Mouse (Mus musculus) left cerebral cortex, adult 8-10 months (tissue): Measurements from ENCODE around the gene Coq5. TPM values are rescaled to one million over a fixed set of nuclear protein-coding genes. Genes with fewer than 3 reads are reported as not detected.
A peak's percentile ranks its signal among the peaks of the same experiment; 100 is the strongest.

Experiments used
- DNase-seq, 2 experiments: peaks; one replicate each; pipeline ENCODE4 v3.0.0; 2022; ENCODE audit warnings: low spot score in 2 of 2
- total RNA-seq, 4 experiments: library from RNA; stranded (reverse); gene quantifications; 2 replicates each; pipeline ENCODE4 v1.2.4; 2022

The Coq5 gene
- total RNA-seq: 10 to 100 TPM; 40.4 to 43.6 (median 42.2) TPM

- DNase-seq: peak; percentile 77 to 85
Observed at GRCm38 (mm10) chr5:115279226-115280049, at the start of gene Coq5. Gene Coq5 (plus strand): TSS chr5:115279666.

DNA sequence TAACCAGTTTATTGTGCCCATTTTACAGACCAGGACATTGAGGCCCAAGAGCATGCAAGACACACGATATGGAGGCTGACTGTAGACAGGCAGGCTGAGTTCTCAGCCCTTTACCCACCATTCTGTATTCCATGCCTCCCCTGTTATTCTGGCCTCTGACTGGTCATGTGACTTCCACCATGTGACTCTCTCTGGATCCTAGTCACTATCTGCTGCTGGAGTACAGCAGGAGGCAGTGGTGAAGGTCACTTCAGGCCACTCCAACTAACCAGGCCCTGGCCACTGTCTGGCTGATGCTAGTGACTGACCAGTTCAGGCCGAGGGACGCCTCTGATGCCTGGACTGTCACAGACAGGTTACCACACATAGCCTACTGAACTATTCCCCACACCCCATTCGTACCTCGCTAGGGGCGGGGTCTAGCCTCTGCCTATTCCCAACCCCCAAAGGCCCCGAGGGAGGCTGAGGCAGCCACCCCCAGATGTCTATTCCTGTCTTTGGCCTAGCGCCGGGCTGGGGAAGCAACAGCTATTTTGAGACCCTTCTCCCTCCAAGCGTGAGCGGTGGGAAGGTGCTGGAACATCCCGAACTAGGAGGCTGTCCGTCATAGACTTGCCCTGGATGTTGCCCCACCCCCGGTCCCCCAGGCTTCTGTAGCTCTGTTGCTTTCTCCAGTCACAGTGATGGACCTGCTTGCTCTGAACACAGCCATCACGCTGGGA is 48.5 kb upstream of the Coq5 start:
- DNase-seq: peak; percentile 32 to 80

DNA sequence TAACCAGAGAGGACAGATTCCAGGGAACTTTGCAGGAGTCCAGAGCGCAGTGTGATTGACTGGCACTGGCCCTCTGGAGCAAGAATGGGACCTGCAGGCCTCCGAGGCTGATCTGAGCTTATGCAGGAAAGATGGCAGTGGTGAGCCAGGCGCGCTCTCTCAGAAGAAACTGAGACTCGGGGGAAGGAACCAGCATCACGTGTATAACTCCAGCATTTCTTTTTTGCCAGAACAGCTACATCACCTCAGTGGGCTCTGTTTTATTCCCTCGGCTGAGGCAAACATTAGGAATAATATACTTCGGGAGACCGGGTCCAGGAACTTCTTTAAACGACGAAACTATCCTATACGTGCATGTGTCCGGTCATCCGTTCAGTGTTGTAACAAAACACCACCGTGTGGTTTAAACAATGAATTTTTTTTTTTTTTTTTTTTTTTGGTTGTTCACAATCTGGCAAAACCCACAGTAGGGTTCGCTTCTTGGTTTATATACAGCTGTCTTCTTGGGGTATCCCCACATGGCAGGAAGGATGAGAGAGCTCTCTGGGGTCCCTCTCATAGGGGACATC is 47.8 kb upstream of the Coq5 start:
- peak in 1 of 2 experiments; percentile 27 for DNase-seq

- DNase-seq: no peak
Observed at GRCm38 (mm10) chr5:115232516-115232915, 47.0 kb upstream of the Coq5 start.

- DNase-seq: no peak
Observed at GRCm38 (mm10) chr5:115233031-115233780, 46.3 kb upstream of the Coq5 start.

GRCm38 (mm10) chr5:115234519-115234918 is 44.9 kb upstream of the Coq5 start:
- DNase-seq: peak in 1 of 2 experiments; percentile 64

DNA sequence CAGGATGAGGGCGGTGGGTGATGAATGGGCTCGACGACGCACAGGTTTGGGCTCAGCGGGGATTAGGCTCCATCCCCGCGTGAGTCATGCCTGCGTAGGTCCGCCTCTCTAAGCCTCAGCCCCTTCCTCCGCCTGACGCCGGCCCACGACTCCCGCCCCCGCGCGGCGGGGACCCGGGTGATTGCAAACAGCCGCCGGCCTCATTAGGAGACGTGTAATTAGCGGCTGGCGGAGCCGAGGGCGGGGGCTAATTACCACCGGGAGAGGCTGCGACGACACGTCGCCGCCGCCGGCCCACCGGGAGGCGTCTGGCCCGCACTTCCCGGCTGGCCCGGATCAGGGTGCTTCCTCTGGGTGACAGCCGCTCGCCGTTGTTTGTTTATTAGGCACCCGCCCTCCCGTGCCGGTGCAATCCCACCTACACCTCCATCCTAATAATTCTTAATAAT is 44.1 kb upstream of the Coq5 start:
- peak; percentile 72 to 81 for DNase-seq

- DNase-seq: peak; percentile 79 to 89
Observed at GRCm38 (mm10) chr5:115235786-115236263, 43.6 kb upstream of the Coq5 start, which contains the start of gene Pop5. Gene Pop5 (plus strand): TSS chr5:115235836.

- DNase-seq: peak; percentile 80 to 86
Observed at GRCm38 (mm10) chr5:115237803-115238728, 41.4 kb upstream of the Coq5 start.

GRCm38 (mm10) chr5:115238729-115239195 is 40.7 kb upstream of the Coq5 start:
- DNase-seq: no peak

DNA sequence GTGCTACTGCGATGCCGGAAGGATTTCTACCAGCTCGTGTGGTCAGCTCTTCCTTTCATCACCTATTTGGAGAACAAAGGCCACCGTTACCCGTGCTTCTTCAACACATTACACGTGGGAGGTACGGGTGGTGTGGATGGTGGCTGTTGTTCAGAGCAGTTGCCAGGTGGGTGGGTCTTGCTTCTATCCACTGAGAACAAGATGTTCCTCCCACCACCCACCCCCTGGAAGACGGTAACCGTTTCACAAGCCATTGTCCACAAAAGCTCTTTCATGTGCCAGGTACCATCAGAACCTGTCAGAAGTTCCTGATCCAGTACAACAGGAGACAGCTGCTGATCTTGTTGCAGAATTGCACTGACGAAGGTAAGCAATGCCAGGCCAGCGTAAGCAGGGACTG is 39.3 kb upstream of the Coq5 start:
- DNase-seq: peak in 1 of 2 experiments; percentile 71

- DNase-seq: no peak
Observed at GRCm38 (mm10) chr5:115255472-115255871, 24.0 kb upstream of the Coq5 start.

DNA sequence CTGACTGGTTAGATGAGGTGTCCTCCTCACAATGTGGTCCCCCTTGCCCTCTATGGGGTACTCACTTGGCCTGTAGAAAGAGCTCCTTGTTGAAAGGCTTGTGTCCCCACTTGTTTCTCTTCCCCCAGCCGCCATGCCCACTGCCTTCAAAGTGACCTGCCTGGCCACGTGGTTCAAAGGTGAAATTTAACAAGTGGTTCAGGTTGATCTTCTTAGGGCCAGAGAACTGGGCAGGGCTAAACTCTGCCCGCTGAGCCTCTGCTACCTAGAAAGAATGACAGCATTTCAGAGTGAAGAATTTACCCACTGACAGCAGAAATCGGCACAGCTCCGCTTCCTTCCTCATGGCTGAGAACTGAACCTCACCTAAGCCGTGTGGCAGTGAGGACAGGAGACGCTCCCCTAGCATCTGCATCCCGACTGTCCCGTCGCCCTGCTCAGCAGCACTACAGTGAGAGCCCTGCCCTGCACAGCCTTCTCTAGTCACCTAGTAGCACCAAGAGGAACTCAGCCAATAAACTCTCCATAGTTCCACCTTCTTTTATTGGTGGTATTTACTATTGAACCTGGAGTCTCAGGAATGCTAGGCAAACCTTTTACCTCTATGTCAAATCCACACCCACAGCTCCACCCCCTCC is 22.4 kb upstream of the Coq5 start:
- DNase-seq: no peak

GRCm38 (mm10) chr5:115260356-115260755 is 19.1 kb upstream of the Coq5 start:
- no peak for DNase-seq

GRCm38 (mm10) chr5:115261141-115261540 is 18.3 kb upstream of the Coq5 start:
- DNase-seq: no peak

GRCm38 (mm10) chr5:115261880-115262279 is 17.6 kb upstream of the Coq5 start:
- DNase-seq: no peak

DNA sequence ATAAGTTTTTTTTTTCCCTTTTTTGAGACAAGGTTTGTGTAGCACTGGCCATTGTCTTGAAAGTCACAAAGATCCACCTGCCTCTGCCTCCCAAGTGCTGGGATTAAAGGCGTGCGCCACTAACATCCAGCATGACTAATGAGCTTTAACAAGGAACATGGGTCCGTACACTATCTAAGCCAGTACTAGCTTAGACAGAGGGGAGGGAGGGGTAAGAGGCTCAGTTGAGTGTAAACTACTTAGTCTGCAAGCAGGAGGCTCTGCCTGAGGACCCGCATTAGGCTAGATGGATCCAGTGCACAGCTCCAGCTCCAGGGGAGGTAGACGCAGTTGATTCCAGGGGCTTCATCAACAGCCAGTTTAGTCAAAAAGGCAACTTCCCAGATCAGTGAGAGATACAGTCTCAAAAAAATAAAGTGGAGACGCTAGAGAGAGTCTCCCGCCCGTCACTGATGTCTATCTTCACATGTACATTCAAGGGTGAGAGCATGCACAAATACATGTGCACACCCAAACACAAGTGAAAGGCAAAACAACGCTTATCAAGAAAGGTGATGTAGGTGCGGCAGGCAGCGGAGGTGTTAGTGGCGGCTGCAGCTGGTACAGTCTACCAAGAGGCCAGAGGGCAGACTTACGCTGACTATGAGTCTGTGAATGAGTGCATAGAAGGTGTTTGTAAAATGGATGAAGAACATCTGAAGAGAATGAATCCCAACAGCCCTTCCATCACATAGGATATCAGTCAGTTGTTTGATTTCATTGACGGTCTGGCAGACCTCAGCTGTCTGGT is 16.8 kb upstream of the Coq5 start:
- DNase-seq: no peak

DNA sequence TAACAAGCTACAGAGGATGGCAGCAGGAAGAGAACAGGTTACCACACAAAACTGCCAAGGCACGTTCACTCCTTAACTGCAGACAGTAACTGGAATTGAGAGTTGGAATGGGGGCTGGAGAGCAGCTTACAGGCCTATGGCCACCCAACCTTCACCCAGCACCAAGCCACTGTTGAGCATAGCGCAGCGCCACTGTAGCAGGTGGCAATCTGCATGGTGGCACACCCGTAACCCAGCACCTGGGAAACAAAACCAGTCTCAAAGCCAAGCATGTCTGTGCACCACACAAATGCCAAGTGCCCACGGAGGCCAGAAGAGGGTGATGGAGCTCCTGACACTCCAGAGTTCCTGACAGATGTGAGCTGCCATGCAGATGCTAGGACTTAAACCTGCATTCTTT is 13.1 kb upstream of the Coq5 start:
- no peak for DNase-seq
